Mouse (Mus musculus) ovary, postnatal 10 days (tissue): ENCODE results near the gene Cask.

Source experiments
- DNase-seq: peaks from one replicate; pipeline ENCODE4 v3.0.0; 2022; ENCODE audit warnings: low spot score

Gene Cask

GRCm38 (mm10) chrX:13720296-13720829 is 130.8 kb downstream of the Cask start:
- no peak for DNase-seq

- no peak for DNase-seq
Observed at GRCm38 (mm10) chrX:13718283-13718682, 132.9 kb downstream of the Cask start.

GRCm38 (mm10) chrX:13716796-13717569 is 134.2 kb downstream of the Cask start:
- no peak for DNase-seq

GRCm38 (mm10) chrX:13710174-13710573 is 141.0 kb downstream of the Cask start:
- no peak for DNase-seq

- no peak for DNase-seq
Observed at GRCm38 (mm10) chrX:13705051-13705450, 146.1 kb downstream of the Cask start.

- DNase-seq, result no peak
Observed at GRCm38 (mm10) chrX:13700681-13701080, 150.5 kb downstream of the Cask start.

GRCm38 (mm10) chrX:13691865-13692264 is 159.3 kb downstream of the Cask start:
- no peak for DNase-seq

GRCm38 (mm10) chrX:13688356-13688755 is 162.8 kb downstream of the Cask start:
- no peak for DNase-seq

- no peak for DNase-seq
Observed at GRCm38 (mm10) chrX:13686589-13686988, 164.6 kb downstream of the Cask start.

- no peak for DNase-seq
Observed at GRCm38 (mm10) chrX:13681748-13682147, 169.4 kb downstream of the Cask start.

GRCm38 (mm10) chrX:13673001-13673400 is 178.2 kb downstream of the Cask start:
- DNase-seq, result no peak

- no peak for DNase-seq
Observed at GRCm38 (mm10) chrX:13670342-13670741, 180.8 kb downstream of the Cask start.

- no peak for DNase-seq
Observed at GRCm38 (mm10) chrX:13668867-13669266, 182.3 kb downstream of the Cask start.

- no peak for DNase-seq
Observed at GRCm38 (mm10) chrX:13661063-13661462, 190.1 kb downstream of the Cask start, which contains the start of gene Gpr82. Gene Gpr82, plus strand, starts transcription at chrX:13661363.

- DNase-seq, result no peak
Observed at GRCm38 (mm10) chrX:13659201-13659890, 191.8 kb downstream of the Cask start.

- DNase-seq, result no peak
Observed at GRCm38 (mm10) chrX:13658616-13659140, 192.5 kb downstream of the Cask start.

- DNase-seq, result no peak
Observed at GRCm38 (mm10) chrX:13656721-13657120, 194.4 kb downstream of the Cask start.

- no peak for DNase-seq
Observed at GRCm38 (mm10) chrX:13655906-13656305, 195.3 kb downstream of the Cask start.

GRCm38 (mm10) chrX:13655005-13655421 is 196.2 kb downstream of the Cask start:
- DNase-seq, result no peak

GRCm38 (mm10) chrX:13652291-13652690 is 198.9 kb downstream of the Cask start:
- DNase-seq, result no peak

- DNase-seq, result no peak
Observed at GRCm38 (mm10) chrX:13651889-13652288, 199.3 kb downstream of the Cask start.

- no peak for DNase-seq
Observed at GRCm38 (mm10) chrX:13638894-13639293, 212.3 kb downstream of the Cask start.

GRCm38 (mm10) chrX:13636398-13636797 is 214.8 kb downstream of the Cask start:
- no peak for DNase-seq
